Mouse (Mus musculus) MEL (cell line): Measurements from ENCODE around the gene Fam155a. TPM values are rescaled to one million over a fixed set of nuclear protein-coding genes. Genes with fewer than 3 reads are reported as not detected.

ENCODE experiments used
- DNase-seq: peaks from one replicate; pipeline ENCODE4 v3.0.0; 2011; ENCODE audit warnings: low read depth, low spot score
- H3K27ac ChIP-seq: 2 replicates; pipeline ENCODE4 v1.5.1; 2012; ENCODE audit warnings: low read depth, mild to moderate bottlenecking, control low read depth, low read length, moderate library complexity; ENCODE audit not compliant: control insufficient read depth
- H3K27me3 ChIP-seq, 2 experiments: fragments of 150-350 bp in 1 of 2; sonication (generic) in 1 of 2; 2 replicates each; pipeline ENCODE4 v1.6.1; 2012; ENCODE audit warnings: low read length in 2 of 2, mild to moderate bottlenecking in 2 of 2, improper control_type of control experiment in 1 of 2, moderate library complexity in 1 of 2; ENCODE audit not compliant: insufficient read depth in 2 of 2, control insufficient read depth in 1 of 2
- H3K36me3 ChIP-seq, 2 experiments: 2 replicates each; pipeline ENCODE4 v1.6.1; 2012 to 2014; ENCODE audit warnings: low read length in 2 of 2, improper control_type of control experiment in 1 of 2, inconsistent platforms in 1 of 2, mild to moderate bottlenecking in 1 of 2; ENCODE audit not compliant: insufficient read depth in 2 of 2, control insufficient read depth in 1 of 2
- H3K4me1 ChIP-seq, 2 experiments: fragments of 150-350 bp in 1 of 2; sonication (generic) in 1 of 2; 2 replicates each; pipeline ENCODE4 v1.6.1; 2012; ENCODE audit warnings: low read length in 2 of 2, improper control_type of control experiment in 1 of 2, mild to moderate bottlenecking in 1 of 2; ENCODE audit not compliant: insufficient read depth in 2 of 2, control insufficient read depth in 1 of 2
- H3K4me3 ChIP-seq, 2 experiments: fragments of 150-350 bp in 1 of 2; sonication (generic) in 1 of 2; 2 replicates each; pipeline ENCODE4 v1.5.1; 2012; ENCODE audit warnings: low read depth in 2 of 2, low read length in 2 of 2, mild to moderate bottlenecking in 2 of 2, moderate library complexity in 2 of 2, control low read depth in 1 of 2, improper control_type of control experiment in 1 of 2; ENCODE audit not compliant: control insufficient read depth in 1 of 2, insufficient read depth in 1 of 2
- H3K79me2 ChIP-seq: 2 replicates; pipeline ENCODE4 v1.6.1; 2012; ENCODE audit warnings: mild to moderate bottlenecking, low read length, moderate library complexity; ENCODE audit not compliant: control insufficient read depth, poor library complexity, insufficient read depth
- H3K9ac ChIP-seq: 2 replicates; pipeline ENCODE4 v1.6.1; 2012; ENCODE audit warnings: low read depth, mild to moderate bottlenecking, control low read depth, low read length, moderate library complexity; ENCODE audit not compliant: control insufficient read depth, poor library complexity, severe bottlenecking
- H3K9me3 ChIP-seq: fragments of 150-350 bp; sonication (generic); replicated peaks from 2 replicates; pipeline ENCODE4 v1.6.1; 2012; ENCODE audit warnings: mild to moderate bottlenecking, low read length, improper control_type of control experiment, moderate library complexity; ENCODE audit not compliant: insufficient read depth
- CHD2 ChIP-seq: IDR thresholded peaks from 2 replicates; pipeline ENCODE4 v1.6.1; 2011; ENCODE audit warnings: low read length, improper control_type of control experiment
- CTCF ChIP-seq, 3 experiments: IDR thresholded peaks in 2 of 3; conservative IDR thresholded peaks in 1 of 3; 2 replicates each; pipeline ENCODE4 v1.5.1; 2011 to 2012; ENCODE audit warnings: low read length in 3 of 3, low read depth in 2 of 3, mild to moderate bottlenecking in 2 of 3, improper control_type of control experiment in 1 of 3, inconsistent platforms in 1 of 3, mixed read lengths in 1 of 3, moderate library complexity in 1 of 3; ENCODE audit not compliant: control insufficient read depth in 1 of 3, insufficient read depth in 1 of 3, poor library complexity in 1 of 3, severe bottlenecking in 1 of 3
- ETS1 ChIP-seq: IDR thresholded peaks from 2 replicates; pipeline ENCODE4 v1.6.1; 2012; ENCODE audit warnings: low read depth, mild to moderate bottlenecking, inconsistent platforms, low read length, improper control_type of control experiment, moderate library complexity
- GATA1 ChIP-seq: IDR thresholded peaks from 2 replicates; pipeline ENCODE4 v1.6.1; 2011; ENCODE audit warnings: low read depth, low read length, improper control_type of control experiment
- HCFC1 ChIP-seq: IDR thresholded peaks from 2 replicates; pipeline ENCODE4 v1.6.1; 2012; ENCODE audit warnings: low read depth, mild to moderate bottlenecking, inconsistent platforms, low read length, improper control_type of control experiment, moderate library complexity
- JUND ChIP-seq: IDR thresholded peaks from 2 replicates; pipeline ENCODE4 v1.6.1; 2011; ENCODE audit warnings: low read depth, mild to moderate bottlenecking, improper control_type of control experiment, low read length
- KAT2A ChIP-seq: conservative IDR thresholded peaks from 2 replicates; pipeline ENCODE4 v1.6.1; 2012; ENCODE audit warnings: low read depth, low read length, improper control_type of control experiment, inconsistent platforms
- MAZ ChIP-seq: IDR thresholded peaks from 2 replicates; pipeline ENCODE4 v1.6.1; 2012; ENCODE audit warnings: low read depth, mild to moderate bottlenecking, inconsistent platforms, low read length, improper control_type of control experiment
- MXI1 ChIP-seq: IDR thresholded peaks from 2 replicates; pipeline ENCODE4 v1.6.1; 2011; ENCODE audit warnings: mild to moderate bottlenecking, low read depth, low read length, improper control_type of control experiment
- NELFE ChIP-seq: IDR thresholded peaks from 2 replicates; pipeline ENCODE4 v1.6.1; 2011; ENCODE audit warnings: low read depth, low read length, improper control_type of control experiment
- NRF1 ChIP-seq: IDR thresholded peaks from 2 replicates; pipeline ENCODE4 v1.6.1; 2014; ENCODE audit warnings: low read depth, mild to moderate bottlenecking, inconsistent platforms, low read length, improper control_type of control experiment, moderate library complexity; ENCODE audit not compliant: poor library complexity, insufficient read depth, severe bottlenecking
- RAD21 ChIP-seq: IDR thresholded peaks from 2 replicates; pipeline ENCODE4 v1.6.1; 2011; ENCODE audit warnings: mild to moderate bottlenecking, low read depth, low read length, improper control_type of control experiment
- SIN3A ChIP-seq: IDR thresholded peaks from 2 replicates; pipeline ENCODE4 v1.6.1; 2012; ENCODE audit warnings: low read length, improper control_type of control experiment, inconsistent platforms
- SMC3 ChIP-seq: IDR thresholded peaks from 2 replicates; pipeline ENCODE4 v1.6.1; 2011; ENCODE audit warnings: low read depth, low read length, improper control_type of control experiment
- TAL1 ChIP-seq: IDR thresholded peaks from 2 replicates; pipeline ENCODE4 v1.6.1; 2012; ENCODE audit warnings: mild to moderate bottlenecking, inconsistent platforms, low read length, moderate library complexity, mixed read lengths
- ZKSCAN1 ChIP-seq: IDR thresholded peaks from 2 replicates; pipeline ENCODE4 v1.6.1; 2012; ENCODE audit warnings: low read depth, mild to moderate bottlenecking, inconsistent platforms, low read length, improper control_type of control experiment, moderate library complexity
- ZNF384 ChIP-seq: IDR thresholded peaks from 2 replicates; pipeline ENCODE4 v1.6.1; 2012; ENCODE audit warnings: low read depth, mild to moderate bottlenecking, inconsistent platforms, low read length, improper control_type of control experiment
- polyA plus RNA-seq, 2 experiments: library from polyadenylated mRNA; stranded (reverse) in 1 of 2; unstranded in 1 of 2; fragments of >175 nt in 1 of 2; fragments of >200 nt in 1 of 2; gene quantifications; 2 replicates each; pipeline versions ENCODE4 v1.2.1 to v1.2.4; 2012; ENCODE audit warnings: low replicate concordance in 2 of 2, low read depth in 1 of 2; ENCODE audit not compliant: insufficient read length in 2 of 2, insufficient read depth in 1 of 2, missing spikeins in 1 of 2
- total RNA-seq: library from RNA; depleted of rRNA; stranded (reverse); fragments of 300-350 nt; gene quantifications from 2 replicates; pipeline ENCODE4 v1.2.3, GENCODE M21; 2012

The Fam155a gene
- total and polyA plus RNA-seq, 3 experiments, result not detected

DNA sequence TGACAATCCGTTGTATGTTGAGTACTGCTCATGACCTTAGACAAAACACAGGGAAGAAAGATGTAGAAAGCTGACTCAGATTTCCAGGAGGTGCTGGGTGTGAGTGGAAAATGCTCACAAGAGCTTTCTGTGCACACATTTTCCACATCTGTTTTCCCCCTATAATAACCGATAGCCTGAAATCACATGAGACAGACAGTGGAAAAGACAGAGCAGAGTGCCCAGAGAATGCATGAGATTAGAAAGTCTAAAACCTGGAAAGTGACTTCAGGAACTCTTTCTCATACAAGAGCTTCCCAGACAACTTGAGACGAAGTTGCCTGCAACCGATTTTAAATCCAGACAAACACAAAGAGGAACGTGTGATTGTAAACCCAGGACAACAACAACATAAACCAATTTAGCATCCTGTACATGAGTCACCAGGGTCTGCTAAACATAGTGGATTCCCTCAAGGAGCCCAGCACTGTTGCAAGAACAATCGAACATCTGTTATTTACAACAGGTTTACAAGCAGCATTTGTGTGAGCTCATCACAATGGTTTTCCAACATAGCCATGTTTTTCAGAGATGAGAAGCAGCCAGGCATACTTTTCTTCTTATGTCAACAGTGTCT lies 163.8 kb downstream of the Fam155a start:
- TF ChIP-seq HCFC1 (no peak), KAT2A (no peak), NRF1 (no peak), MAZ (no peak), NELFE (no peak), SMC3 (no peak)
- TF ChIP-seq, all 39 proteins: peak for 0
- Histone ChIP-seq H3K36me3 (no peaks in the 10 kb centered on the region), H3K4me1 (no peaks in the 10 kb centered on the region), H3K9me3 (no peaks in the 10 kb centered on the region), H3K27ac (no peak overlapping the region), H3K4me3 (no peak overlapping the region), H3K79me2 (no peaks in the 10 kb centered on the region), H3K9ac (no peak overlapping the region), H3K27me3 (no peaks in the 10 kb centered on the region)
- DNase-seq, result no peak

DNA sequence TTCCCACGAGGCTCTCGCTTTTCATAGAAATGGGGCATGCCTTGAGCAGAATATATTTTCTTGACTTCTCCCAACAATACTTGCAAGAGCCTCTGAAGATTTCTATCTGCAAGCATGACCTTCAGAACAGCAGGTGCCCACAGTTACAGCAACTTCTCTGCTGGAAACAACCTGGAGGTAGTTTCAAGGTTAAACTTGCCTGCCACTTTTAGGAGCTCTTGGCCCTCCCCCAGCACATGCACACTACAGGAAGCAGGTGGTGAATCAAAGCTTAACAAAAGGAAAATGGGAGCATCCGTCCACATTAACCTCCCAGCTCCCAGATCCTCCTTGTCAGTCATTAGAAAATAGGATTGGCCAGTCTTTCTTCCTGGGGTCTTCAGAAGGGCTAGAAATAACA lies 175.0 kb downstream of the Fam155a start:
- H3K27ac ChIP-seq, result no peak overlapping the region
- H3K4me3 ChIP-seq, result no peak overlapping the region
- H3K4me1 ChIP-seq, result no peaks in the 10 kb centered on the region
- H3K36me3 ChIP-seq, result no peaks in the 10 kb centered on the region
- no peak overlapping the region for H3K9ac ChIP-seq
- no peaks in the 10 kb centered on the region for H3K9me3 ChIP-seq
- DNase-seq, result no peak
- TF ChIP-seq ZNF384, result no peak
- TF ChIP-seq NRF1, result no peak
- no peak for TF ChIP-seq ZKSCAN1
- no peak for TF ChIP-seq SIN3A
- TF ChIP-seq CTCF (IDR thresholded peaks at IDR 0.05 in 2 of 3, conservative IDR thresholded peaks at IDR 0.05 in 1 of 3; ENCODE audit: control insufficient read depth in 1 of 3, insufficient read depth in 1 of 3, low read depth in 2 of 3, low read length in 3 of 3, poor library complexity in 1 of 3, severe bottlenecking in 1 of 3), result no peak
- no peak for TF ChIP-seq HCFC1
- no peak for TF ChIP-seq ETS1
- TF ChIP-seq TAL1, result no peak
- TF ChIP-seq RAD21, result no peak
- no peaks in the 10 kb centered on the region for H3K79me2 ChIP-seq
- H3K27me3 ChIP-seq, result no peaks in the 10 kb centered on the region

DNA sequence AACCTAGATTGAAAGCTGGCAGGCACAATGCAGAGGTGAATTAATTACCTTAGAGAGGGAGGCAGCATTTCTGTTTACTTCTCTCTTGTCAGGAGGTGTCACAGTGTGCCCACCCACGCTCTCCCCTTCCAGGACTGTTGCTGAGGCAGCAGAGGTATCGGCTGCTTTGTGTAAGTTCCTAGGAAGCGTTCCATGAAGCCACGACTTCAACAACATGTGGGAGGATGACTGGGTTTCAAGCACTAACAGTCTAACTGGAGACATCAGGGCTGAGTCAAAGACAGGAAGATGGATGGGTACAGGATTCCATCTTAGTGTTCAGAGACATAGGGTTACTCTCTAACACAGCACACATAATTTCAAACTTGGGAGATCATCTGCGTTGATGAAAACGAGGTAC lies 189.1 kb downstream of the Fam155a start:
- TF ChIP-seq KAT2A (no peak), MXI1 (no peak), MAZ (no peak), JUND (no peak), NRF1 (no peak), CHD2 (no peak), GATA1 (no peak), RAD21 (no peak)
- no peak for DNase-seq
- Histone ChIP-seq H3K36me3 (no peaks in the 10 kb centered on the region), H3K9me3 (no peaks in the 10 kb centered on the region), H3K4me1 (no peaks in the 10 kb centered on the region), H3K79me2 (no peaks in the 10 kb centered on the region), H3K27me3 (no peaks in the 10 kb centered on the region), H3K27ac (no peak overlapping the region), H3K9ac (no peak overlapping the region), H3K4me3 (no peak overlapping the region)
